Mouse (Mus musculus) embryonic fibroblast, embryonic 13.5 days (primary cell): ENCODE measurements around the gene Nos2.

Source experiments
- CTCF ChIP-seq: IDR thresholded peaks from 2 replicates; pipeline ENCODE4 v1.5.1; 2011; ENCODE audit warnings: mild to moderate bottlenecking, control low read depth, low read length, moderate library complexity, borderline replicate concordance; ENCODE audit not compliant: insufficient read depth
- POLR2A ChIP-seq: IDR thresholded peaks from 2 replicates; pipeline ENCODE4 v1.6.1; 2011; ENCODE audit warnings: low read depth, mild to moderate bottlenecking, control low read depth, low read length, moderate library complexity

GRCm38 (mm10) chr11:78973381-78974150 lies 53.0 kb downstream of the Nos2 start:
- TF ChIP-seq CTCF: no peak
- no peak for TF ChIP-seq POLR2A
